Mouse (Mus musculus): ENCODE results near the gene Thegl. TPM values are rescaled to one million over a fixed set of nuclear protein-coding genes. Genes with fewer than 3 reads are reported as not detected.

Thegl gene
- polyA plus RNA-seq, 1 experiment from 2014 or later: 0.30 TPM

DNA sequence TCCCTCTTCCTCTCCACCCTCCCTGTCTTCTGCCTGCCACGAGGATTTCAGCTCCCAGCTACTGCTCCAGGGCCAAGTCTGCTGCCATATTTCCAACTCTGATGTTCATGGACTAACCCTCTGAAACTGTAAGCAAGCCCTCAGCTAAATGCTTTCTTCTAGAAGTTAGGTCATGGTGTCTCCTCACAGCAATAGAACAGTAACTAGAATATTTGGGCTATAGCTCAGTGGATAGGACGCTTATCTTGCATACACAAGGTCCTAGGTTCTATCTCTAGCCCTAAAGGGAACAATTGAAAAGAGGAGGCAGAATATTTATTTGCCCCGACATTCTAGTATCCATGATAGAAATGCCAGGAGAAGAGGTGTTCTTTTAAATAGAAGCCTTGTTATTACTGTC lies 83.1 kb downstream of the Thegl start:
- no peak overlapping the region for H3K27ac ChIP-seq
- peaks cover 78% of the 10 kb centered on the region for H3K27me3 ChIP-seq
- H3K4me1 ChIP-seq (replicated peaks): peaks cover 22% of the 10 kb centered on the region
- H3K4me2 ChIP-seq (replicated peaks): no peak overlapping the region
- H3K4me3 ChIP-seq (replicated peaks): no peak overlapping the region
- no peaks in the 10 kb centered on the region for H3K9me3 ChIP-seq
- H3K36me3 ChIP-seq: no peaks in the 10 kb centered on the region
- WGBS: 82% methylated on average over 3 of the region's 3 CpGs
- H3K9ac ChIP-seq (replicated peaks): no peak overlapping the region
- ATAC-seq: no peak

DNA sequence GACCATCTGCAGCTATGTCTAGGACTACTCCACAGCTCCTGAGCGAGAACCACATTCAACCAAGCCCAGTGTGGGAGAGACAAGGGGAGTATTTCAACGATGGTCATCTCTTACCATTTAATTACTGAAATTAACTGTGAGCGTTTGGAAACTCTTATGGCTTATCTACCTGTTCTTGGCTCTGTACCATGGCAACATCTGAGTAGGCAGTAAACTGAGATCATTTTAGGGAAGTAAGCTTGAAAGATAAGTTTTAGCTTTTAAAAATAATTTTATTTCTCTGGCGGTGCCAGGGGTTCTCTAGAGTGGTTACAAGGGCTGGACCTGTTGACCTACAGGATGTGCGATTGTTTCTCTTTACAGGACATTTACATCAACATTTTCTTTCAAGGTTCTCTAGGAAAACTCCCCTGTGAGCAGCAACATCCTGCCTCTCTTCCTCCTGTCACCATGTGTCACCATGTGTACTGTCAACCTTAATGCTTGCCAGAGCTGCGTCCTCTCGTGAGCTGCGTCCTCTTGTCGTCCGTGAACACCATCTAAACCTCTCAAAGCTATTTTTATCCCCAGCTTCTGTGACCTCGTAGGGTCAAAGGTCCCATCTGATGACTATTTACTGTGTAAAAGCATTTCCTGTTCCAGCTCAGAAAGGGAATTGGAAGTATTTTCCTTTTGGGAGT lies 83.6 kb downstream of the Thegl start:
- peaks cover 74% of the 10 kb centered on the region for H3K27me3 ChIP-seq
- no peaks in the 10 kb centered on the region for H3K36me3 ChIP-seq
- peaks cover 19% of the 10 kb centered on the region for H3K4me1 ChIP-seq (replicated peaks)
- no peak overlapping the region for H3K4me3 ChIP-seq (replicated peaks)
- no peak overlapping the region for H3K4me2 ChIP-seq (replicated peaks)
- WGBS: 81% methylated on average over 11 of the region's 11 CpGs
- ATAC-seq: no peak
- H3K9ac ChIP-seq (replicated peaks): no peak overlapping the region
- no peak overlapping the region for H3K27ac ChIP-seq
- no peaks in the 10 kb centered on the region for H3K9me3 ChIP-seq

- Histone ChIP-seq H3K4me1 (replicated peaks) (peaks cover 14% of the 10 kb centered on the region), H3K4me2 (replicated peaks) (no peak overlapping the region), H3K36me3 (no peaks in the 10 kb centered on the region), H3K4me3 (replicated peaks) (no peak overlapping the region), H3K9me3 (no peaks in the 10 kb centered on the region), H3K27me3 (peaks cover 70% of the 10 kb centered on the region), H3K27ac (no peak overlapping the region), H3K9ac (replicated peaks) (no peak overlapping the region)
- WGBS: 87% methylated on average over 6 of the region's 6 CpGs
- ATAC-seq: no peak
These were observed 84.2 kb downstream of the Thegl start for GRCm38 (mm10) chr5:77099997-77100380.

GRCm38 (mm10) chr5:77100691-77101090 lies 84.9 kb downstream of the Thegl start:
- Histone ChIP-seq H3K4me1 (replicated peaks) (peaks cover 9% of the 10 kb centered on the region; the same call in 1 of the 2 replicates), H3K4me3 (replicated peaks) (no peak overlapping the region), H3K27ac (no peak overlapping the region), H3K36me3 (no peaks in the 10 kb centered on the region), H3K9me3 (no peaks in the 10 kb centered on the region), H3K4me2 (replicated peaks) (no peak overlapping the region), H3K9ac (replicated peaks) (no peak overlapping the region), H3K27me3 (peaks cover 66% of the 10 kb centered on the region)
- WGBS: 85% methylated on average over 6 of the region's 6 CpGs
- ATAC-seq: no peak

DNA sequence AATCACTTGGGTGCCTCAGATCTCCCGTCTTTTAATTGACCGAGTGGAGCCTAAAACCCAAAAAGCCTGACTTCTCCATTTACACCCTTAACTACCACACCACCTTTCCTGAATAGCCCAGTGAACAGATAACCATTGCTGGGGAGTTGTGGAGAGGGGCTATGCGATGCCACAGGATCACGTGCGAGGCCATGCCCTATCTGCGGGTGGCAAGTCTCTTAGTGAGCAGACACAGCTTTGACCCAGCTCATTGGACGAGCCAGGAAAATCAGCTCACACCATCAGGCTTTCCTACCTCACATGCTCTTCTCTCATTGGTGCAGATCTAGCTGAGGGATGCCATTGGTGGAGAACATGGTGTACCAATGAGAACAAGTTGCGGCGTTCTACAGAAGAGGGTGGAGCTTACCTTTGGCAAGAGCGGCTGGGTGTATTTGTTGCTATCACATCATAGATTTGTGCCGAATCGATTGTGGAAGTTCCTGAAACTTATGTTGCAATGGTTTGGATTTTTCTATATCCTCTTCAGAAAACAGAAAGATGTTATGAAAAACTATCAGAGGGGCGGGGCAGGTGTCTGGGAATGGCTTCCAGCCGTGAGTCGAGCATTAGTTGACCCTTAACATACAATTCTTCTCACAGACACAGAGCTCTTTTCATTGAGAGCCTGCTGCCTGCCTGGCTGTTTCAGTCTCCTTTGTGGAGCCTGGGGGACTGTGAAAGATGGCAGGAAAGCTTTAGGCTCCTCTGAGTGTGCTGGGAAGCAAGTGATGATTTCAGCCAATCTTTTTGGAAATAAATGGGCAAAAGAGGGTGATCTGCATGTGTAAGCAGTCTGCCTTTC lies 86.9 kb downstream of the Thegl start:
- H3K27me3 ChIP-seq: peaks cover 55% of the 10 kb centered on the region
- no peak for ATAC-seq

DNA sequence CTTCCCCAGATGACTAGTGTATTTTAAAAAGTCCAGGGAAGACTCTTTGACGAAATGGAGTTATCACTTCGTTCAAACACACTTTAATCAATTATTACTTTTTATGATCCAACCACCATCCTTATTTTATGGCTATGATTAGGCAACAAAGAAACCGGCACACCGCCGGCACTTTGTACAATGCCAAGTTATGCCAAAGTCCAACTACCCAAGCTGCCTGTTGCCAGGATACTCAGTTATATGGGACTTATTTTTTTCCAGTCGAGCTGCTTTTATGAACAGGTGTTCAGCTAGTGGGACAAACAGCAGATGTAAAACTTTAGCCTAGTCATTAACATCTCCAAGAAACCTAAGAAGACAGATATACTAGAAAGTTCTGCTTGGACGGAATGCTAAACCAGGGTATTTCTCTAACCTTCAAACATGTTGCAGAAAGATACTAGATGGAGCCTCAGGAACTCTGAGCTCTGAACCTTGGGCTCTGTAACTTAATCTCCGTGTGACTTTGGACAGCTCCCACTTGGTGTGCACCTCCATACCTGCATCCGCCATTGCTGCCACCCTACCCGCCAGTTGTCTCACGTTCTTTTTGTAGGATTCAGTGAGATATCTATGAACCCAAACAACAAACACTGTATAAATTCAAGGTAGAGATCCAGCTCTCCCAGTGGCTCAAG lies 91.5 kb downstream of the Thegl start:
- peaks cover 56% of the 10 kb centered on the region for H3K27me3 ChIP-seq
- H3K4me2 ChIP-seq (replicated peaks): no peak overlapping the region
- no peak overlapping the region for H3K9ac ChIP-seq (replicated peaks)
- H3K9me3 ChIP-seq: no peaks in the 10 kb centered on the region
- peaks cover 9% of the 10 kb centered on the region; the same call in 1 of the 2 replicates for H3K4me1 ChIP-seq (replicated peaks)
- no peak for ATAC-seq
- H3K27ac ChIP-seq: no peak overlapping the region
- no peaks in the 10 kb centered on the region for H3K36me3 ChIP-seq
- 92% methylated on average over 11 of the region's 11 CpGs for WGBS
- H3K4me3 ChIP-seq (replicated peaks): no peak overlapping the region

More for the DNA sequence above, 86.9 kb downstream of the Thegl start:
- Histone ChIP-seq H3K4me1 (replicated peaks) (peaks cover 9% of the 10 kb centered on the region; the same call in 1 of the 2 replicates), H3K4me2 (replicated peaks) (no peak overlapping the region), H3K4me3 (replicated peaks) (no peak overlapping the region), H3K27ac (no peak overlapping the region), H3K36me3 (no peaks in the 10 kb centered on the region), H3K9ac (replicated peaks) (no peak overlapping the region), H3K9me3 (no peaks in the 10 kb centered on the region)
- WGBS: 72% methylated on average over 15 of the region's 15 CpGs

GRCm38 (mm10) chr5:77108806-77109205 lies 93.0 kb downstream of the Thegl start:
- no peak for ATAC-seq
- Histone ChIP-seq H3K27ac (no peak overlapping the region), H3K27me3 (peaks cover 59% of the 10 kb centered on the region), H3K36me3 (no peaks in the 10 kb centered on the region), H3K9me3 (no peaks in the 10 kb centered on the region), H3K9ac (replicated peaks) (no peak overlapping the region), H3K4me3 (replicated peaks) (no peak overlapping the region), H3K4me2 (replicated peaks) (no peak overlapping the region), H3K4me1 (replicated peaks) (no peaks in the 10 kb centered on the region)
- WGBS: 93% methylated on average over 6 of the region's 6 CpGs

GRCm38 (mm10) chr5:77109814-77110213 lies 94.0 kb downstream of the Thegl start:
- H3K4me1 ChIP-seq (replicated peaks): peaks cover 4% of the 10 kb centered on the region
- no peak overlapping the region for H3K4me3 ChIP-seq (replicated peaks)
- H3K36me3 ChIP-seq: no peaks in the 10 kb centered on the region
- WGBS: 93% methylated on average over 2 of the region's 2 CpGs
- H3K4me2 ChIP-seq (replicated peaks): no peak overlapping the region
- H3K9ac ChIP-seq (replicated peaks): no peak overlapping the region
- H3K9me3 ChIP-seq: no peaks in the 10 kb centered on the region
- H3K27me3 ChIP-seq: peaks cover 68% of the 10 kb centered on the region
- no peak overlapping the region for H3K27ac ChIP-seq
- ATAC-seq: no peak

Other genes with a start within 250 kb of the Thegl start
- gene Aasdh, start 110.5 kb upstream of the Thegl start, polyA plus RNA-seq (2015; fragmentation: Nextera tagmentation; extraction: Ambion mirVana): 24.8 and 26.2 TPM in 2 replicates
- gene Paics, start 64.7 kb upstream of the Thegl start, polyA plus RNA-seq (2015; fragmentation: Nextera tagmentation; extraction: Ambion mirVana): 204 and 205 TPM in 2 replicates
- 13.5 and 14.4 TPM in 2 replicates for gene Ppat, start 64.4 kb upstream of the Thegl start, polyA plus RNA-seq (2015; fragmentation: Nextera tagmentation; extraction: Ambion mirVana)
- gene Srp72, start 41.3 kb upstream of the Thegl start, polyA plus RNA-seq (2015; fragmentation: Nextera tagmentation; extraction: Ambion mirVana): 77.5 and 87.5 TPM in 2 replicates
- not detected in 2 replicates for gene Arl9, start 12.0 kb upstream of the Thegl start, polyA plus RNA-seq (2015; fragmentation: Nextera tagmentation; extraction: Ambion mirVana)
- 0.52 and 0.62 TPM in 2 replicates for gene Hopx, start 99.1 kb downstream of the Thegl start, polyA plus RNA-seq (2015; fragmentation: Nextera tagmentation; extraction: Ambion mirVana)
- gene Spink2, start 195.4 kb downstream of the Thegl start, polyA plus RNA-seq (2015; fragmentation: Nextera tagmentation; extraction: Ambion mirVana): 0.48 TPM in 1 of 2 replicates, not detected in the other
- 8.0 and 8.5 TPM in 2 replicates for gene Rest, start 249.5 kb downstream of the Thegl start, polyA plus RNA-seq (2015; fragmentation: Nextera tagmentation; extraction: Ambion mirVana)